Mouse (Mus musculus) heart, embryonic 10.5 days (tissue): ENCODE measurements at regions not wholly inside any gene's neighbourhood (a gene's known extent, or its start where the extent isn't known, plus 50 kb on each side); places are given as distances from the start of the nearest gene placed in this dataset.

Experiments used
- DNase-seq: peaks from one replicate; pipeline ENCODE4 v3.0.0-alpha.2; 2017; ENCODE audit warnings: low spot score
- H3K27ac ChIP-seq: fragments of 300-500 bp; sonication (generic); 2 replicates; pipeline ENCODE4 v1.5.1; 2016; ENCODE audit warnings: mild to moderate bottlenecking
- H3K27me3 ChIP-seq: fragments of 300-500 bp; sonication (generic); 2 replicates; pipeline ENCODE4 v1.6.1; 2016; ENCODE audit warnings: mild to moderate bottlenecking; ENCODE audit not compliant: poor library complexity, insufficient read depth, severe bottlenecking
- H3K36me3 ChIP-seq: fragments of 300-500 bp; sonication (generic); 2 replicates; pipeline ENCODE4 v1.6.1; 2016; ENCODE audit warnings: mild to moderate bottlenecking, moderate library complexity
- H3K4me1 ChIP-seq: fragments of 300-500 bp; sonication (generic); 2 replicates; pipeline ENCODE4 v1.6.1; 2016; ENCODE audit warnings: mild to moderate bottlenecking
- H3K4me3 ChIP-seq: fragments of 300-500 bp; sonication (generic); 2 replicates; pipeline ENCODE4 v1.5.1; 2016; ENCODE audit warnings: mild to moderate bottlenecking, moderate library complexity
- H3K9me3 ChIP-seq: fragments of 300-500 bp; sonication (generic); 2 replicates; pipeline ENCODE4 v1.6.1; 2016; ENCODE audit warnings: mild to moderate bottlenecking, moderate library complexity
- WGBS: fragments of 180-500 bp; shearing (Covaris S2); methylation state at CpG from one replicate; pipeline ENCODE4 v1.1.7; 2016; 5-methylcytosine and 5-hydroxymethylcytosine counted together

GRCm38 (mm10) chr2:17880800-17881717 lies 115.7 kb downstream of the H2al2a start:
- Histone ChIP-seq H3K4me1 (peaks cover 6% of the 10 kb centered on the region; the same call in 1 of the 2 replicates), H3K27me3 (no peaks in the 10 kb centered on the region), H3K9me3 (no peaks in the 10 kb centered on the region), H3K36me3 (no peaks in the 10 kb centered on the region), H3K4me3 (no peak overlapping the region), H3K27ac (no peak overlapping the region)
- DNase-seq, result no peak
- WGBS, result 49% methylated on average over 11 of the region's 11 CpGs

- Histone ChIP-seq H3K27me3 (no peaks in the 10 kb centered on the region), H3K9me3 (no peaks in the 10 kb centered on the region), H3K4me1 (peaks cover 6% of the 10 kb centered on the region; the same call in 1 of the 2 replicates), H3K36me3 (no peaks in the 10 kb centered on the region), H3K4me3 (no peak overlapping the region), H3K27ac (no peak overlapping the region)
- DNase-seq, result no peak
- WGBS, result 88% methylated on average over 1 of the region's 1 CpGs
Observed at GRCm38 (mm10) chr2:17877901-17878300, 118.9 kb downstream of the H2al2a start.

DNA sequence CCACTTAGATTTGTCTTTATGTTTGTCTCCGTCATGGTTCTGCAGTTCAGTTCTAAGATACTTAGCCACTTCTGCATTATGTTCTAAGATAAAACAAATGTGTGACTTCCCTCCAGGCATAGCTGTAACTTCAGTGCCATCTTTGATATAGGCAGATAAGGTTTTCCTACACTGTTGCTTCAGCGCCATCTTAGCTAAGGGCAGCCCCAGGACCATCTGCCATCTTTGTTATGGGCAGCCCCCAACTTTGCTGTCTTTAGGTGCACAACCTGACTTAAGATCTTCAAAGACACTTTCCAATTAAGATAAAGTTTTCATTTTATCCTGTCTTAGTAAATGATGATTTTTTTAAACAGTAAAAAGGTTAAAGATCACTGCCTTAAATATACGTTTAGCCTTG lies 119.8 kb downstream of the H2al2a start:
- Histone ChIP-seq H3K27ac (no peak overlapping the region), H3K27me3 (no peaks in the 10 kb centered on the region), H3K4me3 (no peak overlapping the region), H3K36me3 (no peaks in the 10 kb centered on the region), H3K4me1 (peaks cover 6% of the 10 kb centered on the region; the same call in 1 of the 2 replicates), H3K9me3 (no peaks in the 10 kb centered on the region)
- DNase-seq, result no peak
- 83% methylated on average over 3 of the region's 3 CpGs for whole genome bisulfite sequencing

DNA sequence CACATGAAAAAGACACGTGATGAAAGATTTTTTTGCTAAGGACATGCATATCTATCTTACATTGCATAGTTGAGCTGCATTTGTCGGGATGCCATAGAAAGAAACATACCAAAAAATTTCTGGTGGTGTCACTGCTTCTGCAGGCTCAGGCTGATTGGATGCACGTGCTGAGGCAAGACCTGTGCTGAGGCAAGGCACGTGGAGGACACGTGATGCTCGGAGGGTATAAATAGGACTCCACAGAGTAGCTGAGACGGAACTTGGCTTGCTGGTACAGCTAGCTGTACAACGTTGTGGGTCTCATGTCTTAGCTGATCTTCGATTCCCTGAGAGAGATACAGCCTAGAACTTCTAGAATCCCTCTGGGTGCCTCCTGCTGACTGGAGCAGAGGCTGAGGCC lies 120.6 kb downstream of the H2al2a start:
- Histone ChIP-seq H3K4me1 (peaks cover 5% of the 10 kb centered on the region; the same call in 1 of the 2 replicates), H3K27ac (no peak overlapping the region), H3K36me3 (no peaks in the 10 kb centered on the region), H3K9me3 (no peaks in the 10 kb centered on the region), H3K4me3 (no peak overlapping the region), H3K27me3 (no peaks in the 10 kb centered on the region)
- no peak for DNase-seq
- 81% methylated on average over 9 of the region's 9 CpGs for WGBS

- Histone ChIP-seq H3K9me3 (no peaks in the 10 kb centered on the region), H3K36me3 (no peaks in the 10 kb centered on the region), H3K4me1 (peaks cover 18% of the 10 kb centered on the region), H3K4me3 (no peak overlapping the region), H3K27ac (no peak overlapping the region), H3K27me3 (no peaks in the 10 kb centered on the region)
- no peak for DNase-seq
- WGBS, result 52% methylated on average over 2 of the region's 2 CpGs
Observed at GRCm38 (mm10) chr2:17870562-17870961, 126.2 kb downstream of the H2al2a start.

GRCm38 (mm10) chr2:17868145-17868544 lies 128.6 kb downstream of the H2al2a start:
- Histone ChIP-seq H3K9me3 (no peaks in the 10 kb centered on the region), H3K4me1 (peaks cover 18% of the 10 kb centered on the region), H3K27ac (peak overlapping the region; percentile 29; the same call in 1 of the 2 replicates), H3K36me3 (no peaks in the 10 kb centered on the region), H3K4me3 (no peak overlapping the region), H3K27me3 (no peaks in the 10 kb centered on the region)
- WGBS, result 17% methylated on average over 9 of the region's 9 CpGs
- no peak for DNase-seq

- Histone ChIP-seq H3K27me3 (no peaks in the 10 kb centered on the region), H3K27ac (no peak overlapping the region), H3K36me3 (no peaks in the 10 kb centered on the region), H3K4me3 (no peak overlapping the region), H3K4me1 (peaks cover 18% of the 10 kb centered on the region), H3K9me3 (no peaks in the 10 kb centered on the region)
- WGBS, result 65% methylated on average over 3 of the region's 3 CpGs
- no peak for DNase-seq
Observed at GRCm38 (mm10) chr2:17867341-17867740, 129.4 kb downstream of the H2al2a start.

- H3K27me3 ChIP-seq, result no peaks in the 10 kb centered on the region
- DNase-seq, result no peak
- H3K27ac ChIP-seq, result no peak overlapping the region; the same call in 1 of the 2 replicates
- H3K4me1 ChIP-seq, result peaks cover 22% of the 10 kb centered on the region; the same call in 1 of the 2 replicates
- WGBS, result 6% methylated on average over 10 of the region's 10 CpGs
- H3K36me3 ChIP-seq, result no peaks in the 10 kb centered on the region
- peak overlapping the region; percentile 47 for H3K4me3 ChIP-seq
- no peaks in the 10 kb centered on the region for H3K9me3 ChIP-seq
Observed at GRCm38 (mm10) chr2:17861765-17862495, 130.7 kb upstream of the Nebl start.

DNA sequence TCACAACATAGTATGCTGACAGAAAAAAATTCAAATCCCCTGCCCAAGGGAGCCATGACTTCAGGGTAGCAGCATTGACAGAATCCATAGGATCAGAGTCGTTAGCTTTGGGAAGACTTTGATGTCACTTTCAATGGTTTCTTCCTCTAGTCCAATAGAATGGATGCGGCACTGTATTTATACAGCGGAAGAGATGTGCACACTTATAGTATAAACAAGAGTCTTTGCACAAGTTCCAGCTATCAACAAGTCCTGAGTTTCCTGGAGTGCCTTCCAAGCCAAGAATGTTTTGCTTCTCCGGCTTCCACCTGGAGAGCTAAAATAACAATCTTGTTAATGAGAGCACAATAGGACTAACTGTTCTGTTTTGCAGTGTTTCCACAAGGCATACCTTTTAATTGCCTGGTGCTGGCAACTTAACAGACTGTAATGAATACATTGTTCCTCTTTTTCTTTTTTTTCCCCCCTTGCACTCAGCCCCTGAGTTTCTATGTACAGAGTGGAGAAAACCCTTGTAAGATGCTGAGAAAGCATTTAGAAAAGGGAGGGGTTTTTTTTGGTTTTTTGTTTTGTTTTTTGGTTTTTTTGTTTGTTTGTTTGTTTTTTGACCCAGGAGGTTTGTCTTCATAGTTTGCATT lies 129.8 kb upstream of the Nebl start:
- H3K4me1 ChIP-seq, result peaks cover 22% of the 10 kb centered on the region; the same call in 1 of the 2 replicates
- DNase-seq, result no peak
- H3K27me3 ChIP-seq, result no peaks in the 10 kb centered on the region
- H3K36me3 ChIP-seq, result no peaks in the 10 kb centered on the region
- no peaks in the 10 kb centered on the region for H3K9me3 ChIP-seq
- peak overlapping the region; percentile 47 for H3K4me3 ChIP-seq
- WGBS, result 40% methylated on average over 4 of the region's 4 CpGs
- H3K27ac ChIP-seq, result no peak overlapping the region

GRCm38 (mm10) chr2:17859234-17859633 lies 128.0 kb upstream of the Nebl start:
- 86% methylated on average over 8 of the region's 8 CpGs for WGBS
- no peaks in the 10 kb centered on the region for H3K27me3 ChIP-seq

GRCm38 (mm10) chr2:17858326-17858725 lies 127.1 kb upstream of the Nebl start:
- Histone ChIP-seq H3K36me3 (no peaks in the 10 kb centered on the region), H3K4me1 (peaks cover 34% of the 10 kb centered on the region), H3K27me3 (no peaks in the 10 kb centered on the region), H3K9me3 (no peaks in the 10 kb centered on the region), H3K27ac (peak overlapping the region; percentile 42), H3K4me3 (no peak overlapping the region)
- DNase-seq, result no peak
- 37% methylated on average over 8 of the region's 8 CpGs for WGBS

More at GRCm38 (mm10) chr2:17859234-17859633, 128.0 kb upstream of the Nebl start:
- Histone ChIP-seq H3K4me1 (peaks cover 30% of the 10 kb centered on the region; the same call in 1 of the 2 replicates), H3K4me3 (no peak overlapping the region), H3K27ac (no peak overlapping the region), H3K36me3 (no peaks in the 10 kb centered on the region), H3K9me3 (no peaks in the 10 kb centered on the region)
- no peak for DNase-seq

GRCm38 (mm10) chr2:17855566-17856264 lies 124.5 kb upstream of the Nebl start:
- no peak for DNase-seq
- no peaks in the 10 kb centered on the region for H3K36me3 ChIP-seq
- no peak overlapping the region for H3K4me3 ChIP-seq
- 74% methylated on average over 11 of the region's 11 CpGs for whole genome bisulfite sequencing
- no peaks in the 10 kb centered on the region for H3K27me3 ChIP-seq
- peaks cover 28% of the 10 kb centered on the region for H3K4me1 ChIP-seq
- no peak overlapping the region for H3K27ac ChIP-seq
- H3K9me3 ChIP-seq, result no peaks in the 10 kb centered on the region
